Mouse (Mus musculus) right cerebral cortex, postnatal 14 days (tissue): ENCODE data around the gene Acvr1.

ENCODE experiments used
- DNase-seq: peaks from one replicate; pipeline ENCODE4 v3.0.0; 2022

Acvr1 gene

GRCm38 (mm10) chr2:58567066-58567810, at the start of gene Acvr1, which contains the start of gene Upp2:
TSS of gene Acvr1 (minus strand) at chr2:58567157.
TSS of gene Upp2 (plus strand) at chr2:58567298.
- DNase-seq = peak; percentile 85

- DNase-seq = no peak
Measured at GRCm38 (mm10) chr2:58615766-58616165, 48.8 kb upstream of the Acvr1 start.

- no peak for DNase-seq
Measured at GRCm38 (mm10) chr2:58614851-58615250, 47.9 kb upstream of the Acvr1 start.

GRCm38 (mm10) chr2:58613720-58614119, 46.8 kb upstream of the Acvr1 start:
- DNase-seq = no peak

GRCm38 (mm10) chr2:58604791-58605190, 37.8 kb upstream of the Acvr1 start:
- no peak for DNase-seq

- no peak for DNase-seq
Measured at GRCm38 (mm10) chr2:58603379-58603778, 36.4 kb upstream of the Acvr1 start.

- no peak for DNase-seq
Measured at GRCm38 (mm10) chr2:58601382-58601781, 34.4 kb upstream of the Acvr1 start.

GRCm38 (mm10) chr2:58599639-58600038, 32.7 kb upstream of the Acvr1 start:
- DNase-seq = no peak

- peak; percentile 22 for DNase-seq
Measured at GRCm38 (mm10) chr2:58597556-58597955, 30.6 kb upstream of the Acvr1 start.

- DNase-seq = peak; percentile 18
Measured at GRCm38 (mm10) chr2:58596774-58597342, 29.9 kb upstream of the Acvr1 start.

GRCm38 (mm10) chr2:58595350-58595749, 28.4 kb upstream of the Acvr1 start:
- no peak for DNase-seq

- no peak for DNase-seq
Measured at GRCm38 (mm10) chr2:58590055-58590454, 23.1 kb upstream of the Acvr1 start.

- no peak for DNase-seq
Measured at GRCm38 (mm10) chr2:58589637-58590036, 22.7 kb upstream of the Acvr1 start.

GRCm38 (mm10) chr2:58586311-58586710, 19.4 kb upstream of the Acvr1 start:
- peak; percentile 62 for DNase-seq

GRCm38 (mm10) chr2:58574167-58574566, 7.2 kb upstream of the Acvr1 start:
- DNase-seq = no peak

GRCm38 (mm10) chr2:58568841-58569645, 2.1 kb upstream of the Acvr1 start:
- no peak for DNase-seq

- no peak for DNase-seq
Measured at GRCm38 (mm10) chr2:58567866-58568719, 1.1 kb upstream of the Acvr1 start.

GRCm38 (mm10) chr2:58566410-58567065, 419 bp downstream of the Acvr1 start:
- DNase-seq = peak; percentile 61

GRCm38 (mm10) chr2:58566049-58566409, 928 bp downstream of the Acvr1 start:
- DNase-seq = no peak

GRCm38 (mm10) chr2:58565267-58565666, 1.7 kb downstream of the Acvr1 start:
- DNase-seq = peak; percentile 45

GRCm38 (mm10) chr2:58562137-58562536, 4.8 kb downstream of the Acvr1 start:
- DNase-seq = no peak
